Mouse (Mus musculus): ENCODE measurements around the gene Zfp444. TPM values are rescaled to one million over a fixed set of nuclear protein-coding genes. Genes with fewer than 3 reads are reported as not detected.
"Not testable (repeated sequence)": the region's sequence is repeated elsewhere in the genome, so short reads cannot be mapped to it uniquely, and the experiment has no call there.

Zfp444 gene
- total RNA-seq, 1 experiment from 2014 or later = 12.8 TPM

- ATAC-seq (replicated peaks in 1 of 2; ENCODE audit: insufficient read depth in 1 of 2, low FRiP score in 2 of 2, low TSS enrichment in 1 of 2, low read depth in 1 of 2, poor library complexity in 2 of 2, severe bottlenecking in 2 of 2) = peak; percentile 74 to 77
These were observed 16.1 kb upstream of the Zfp444 start, which contains the start of gene Zfp787 for GRCm38 (mm10) chr7:6155901-6156411. Gene Zfp787 (minus strand): TSS chr7:6155997.

DNA sequence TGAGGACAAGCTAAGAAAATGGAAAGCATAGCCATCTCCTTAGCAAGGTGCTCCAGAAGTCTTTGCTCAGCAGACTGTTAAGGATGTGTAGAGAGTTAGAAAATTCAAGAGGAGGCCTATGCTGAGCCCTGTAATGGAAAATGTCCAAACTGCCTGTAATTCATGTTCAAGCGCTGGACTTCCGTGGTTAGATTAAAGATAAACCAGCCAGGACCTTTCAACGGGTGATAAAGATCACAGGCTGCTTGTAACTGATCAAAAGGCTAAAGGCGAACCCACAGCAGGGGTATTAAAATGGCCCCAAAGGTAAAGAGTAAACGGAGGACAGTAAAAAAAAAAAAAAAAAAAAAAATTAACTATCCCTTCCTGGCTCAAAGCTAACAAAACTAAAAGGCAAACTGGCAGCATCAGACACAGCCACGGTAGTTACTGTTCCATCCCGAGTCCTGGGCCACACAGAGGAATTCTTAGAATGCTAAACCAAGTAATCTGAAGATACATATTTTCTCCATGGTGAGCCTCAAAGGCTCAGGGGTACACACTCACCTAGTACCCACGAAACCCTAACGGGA, 15.0 kb upstream of the Zfp444 start:
- no peak for ATAC-seq (replicated peaks in 1 of 2; ENCODE audit: insufficient read depth in 1 of 2, low FRiP score in 2 of 2, low TSS enrichment in 1 of 2, low read depth in 1 of 2, poor library complexity in 2 of 2, severe bottlenecking in 2 of 2)

GRCm38 (mm10) chr7:6157479-6157878, 14.5 kb upstream of the Zfp444 start:
- no peak for ATAC-seq (replicated peaks in 1 of 2; ENCODE audit: insufficient read depth in 1 of 2, low FRiP score in 2 of 2, low TSS enrichment in 1 of 2, low read depth in 1 of 2, poor library complexity in 2 of 2, severe bottlenecking in 2 of 2)

- no peak for ATAC-seq (replicated peaks in 1 of 2; ENCODE audit: insufficient read depth in 1 of 2, low FRiP score in 2 of 2, low TSS enrichment in 1 of 2, low read depth in 1 of 2, poor library complexity in 2 of 2, severe bottlenecking in 2 of 2)
These were observed 12.4 kb upstream of the Zfp444 start for GRCm38 (mm10) chr7:6159604-6160003.

- ATAC-seq (replicated peaks in 1 of 2; ENCODE audit: insufficient read depth in 1 of 2, low FRiP score in 2 of 2, low TSS enrichment in 1 of 2, low read depth in 1 of 2, poor library complexity in 2 of 2, severe bottlenecking in 2 of 2) = no peak
These were observed 10.5 kb upstream of the Zfp444 start for GRCm38 (mm10) chr7:6161541-6161940.

DNA sequence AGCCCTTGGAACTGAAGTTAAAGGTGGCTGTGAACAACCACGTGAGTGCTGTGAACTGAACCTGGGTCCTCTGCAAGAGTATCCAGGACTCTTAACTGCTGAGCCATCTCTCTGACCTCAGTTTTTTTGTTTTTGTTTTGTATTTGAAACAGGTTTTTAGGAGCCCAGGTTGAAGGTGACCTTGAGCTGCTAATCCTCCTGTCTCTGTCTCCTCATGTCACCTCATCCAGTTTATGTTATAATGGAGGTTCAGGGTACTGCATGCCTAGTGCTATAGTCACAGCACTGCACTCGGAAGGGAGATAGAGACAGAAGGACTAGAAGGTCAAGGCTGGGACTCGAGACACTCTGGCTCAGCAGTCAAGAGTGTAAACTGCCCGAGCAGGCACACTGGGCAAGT, 9.9 kb upstream of the Zfp444 start:
- ATAC-seq (replicated peaks in 1 of 2; ENCODE audit: insufficient read depth in 1 of 2, low FRiP score in 2 of 2, low TSS enrichment in 1 of 2, low read depth in 1 of 2, poor library complexity in 2 of 2, severe bottlenecking in 2 of 2) = no peak

DNA sequence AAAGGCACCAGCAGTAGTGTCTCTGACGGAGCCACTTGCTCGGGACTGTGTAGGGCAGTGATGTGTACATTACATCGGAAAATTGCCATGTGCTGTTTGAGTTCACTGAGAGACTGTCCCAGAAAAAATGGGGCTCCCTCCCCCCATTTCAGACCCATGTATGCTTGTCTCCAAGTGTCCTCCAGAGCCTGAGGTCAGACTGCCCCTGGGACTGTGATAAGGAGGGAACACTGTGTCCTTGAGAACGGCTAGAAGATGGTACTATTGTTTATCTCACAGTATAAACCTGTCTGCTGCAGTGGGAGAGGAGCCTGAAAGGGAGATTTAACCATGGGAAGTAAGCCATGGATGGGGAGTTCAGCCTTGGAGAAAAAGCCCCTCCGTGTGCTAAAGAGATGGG, 7.4 kb upstream of the Zfp444 start:
- ATAC-seq (replicated peaks in 1 of 2; ENCODE audit: insufficient read depth in 1 of 2, low FRiP score in 2 of 2, low TSS enrichment in 1 of 2, low read depth in 1 of 2, poor library complexity in 2 of 2, severe bottlenecking in 2 of 2) = no peak

GRCm38 (mm10) chr7:6169403-6169802, 2.6 kb upstream of the Zfp444 start:
- ATAC-seq (replicated peaks in 1 of 2; ENCODE audit: insufficient read depth in 1 of 2, low FRiP score in 2 of 2, low TSS enrichment in 1 of 2, low read depth in 1 of 2, poor library complexity in 2 of 2, severe bottlenecking in 2 of 2) = no peak

DNA sequence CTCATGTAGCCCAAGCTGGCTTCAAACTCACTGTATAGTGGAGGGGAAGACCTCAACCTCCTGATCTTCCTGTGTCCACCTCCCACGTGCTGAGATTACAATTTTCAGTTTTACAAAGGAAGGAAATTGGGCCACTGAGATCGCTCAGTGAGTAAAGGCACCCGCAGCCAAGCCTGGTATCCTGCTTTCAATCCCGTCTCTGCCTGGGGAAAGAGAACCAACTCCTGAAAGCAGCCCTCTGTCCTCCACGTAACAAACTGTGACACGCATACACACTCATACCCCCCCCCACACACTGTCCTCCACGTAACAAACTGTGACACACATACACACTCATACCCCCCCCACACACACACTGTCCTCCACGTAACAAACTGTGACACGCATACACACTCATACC, 1.6 kb upstream of the Zfp444 start:
- no peak for ATAC-seq (replicated peaks in 1 of 2; ENCODE audit: insufficient read depth in 1 of 2, low FRiP score in 2 of 2, low TSS enrichment in 1 of 2, low read depth in 1 of 2, poor library complexity in 2 of 2, severe bottlenecking in 2 of 2)

- ATAC-seq (replicated peaks in 1 of 2; ENCODE audit: insufficient read depth in 1 of 2, low FRiP score in 2 of 2, low TSS enrichment in 1 of 2, low read depth in 1 of 2, poor library complexity in 2 of 2, severe bottlenecking in 2 of 2) = no peak
These were observed 1.2 kb upstream of the Zfp444 start for GRCm38 (mm10) chr7:6170871-6171270.

DNA sequence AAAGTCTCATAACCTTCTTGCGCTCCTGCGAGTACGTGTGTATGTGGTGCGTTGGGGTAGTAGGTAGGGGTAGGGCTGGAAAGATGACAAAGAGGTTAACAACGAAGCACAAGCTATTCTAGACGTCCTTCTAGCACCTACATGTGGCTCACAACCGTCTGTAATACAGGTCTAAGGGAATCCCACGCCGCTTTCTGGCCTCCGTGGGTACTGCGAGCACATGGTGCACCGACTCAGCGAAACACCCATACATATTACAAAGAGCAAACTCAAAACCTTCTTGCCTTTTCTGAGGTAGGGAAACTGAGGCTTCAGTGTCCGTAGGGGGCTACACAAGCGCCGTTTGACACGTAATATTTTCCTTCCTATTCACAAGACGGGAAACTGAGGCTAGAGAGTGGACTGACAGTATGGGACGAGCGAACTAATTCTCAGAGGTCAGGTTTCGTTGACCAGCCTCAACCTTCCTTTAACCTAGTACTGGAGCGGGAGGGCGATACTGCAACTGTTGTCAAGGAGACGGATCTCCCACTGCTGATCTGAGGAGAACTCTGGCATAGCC, 501 bp upstream of the Zfp444 start:
- peak; percentile 63 to 66 for ATAC-seq (replicated peaks in 1 of 2; ENCODE audit: insufficient read depth in 1 of 2, low FRiP score in 2 of 2, low TSS enrichment in 1 of 2, low read depth in 1 of 2, poor library complexity in 2 of 2, severe bottlenecking in 2 of 2)

GRCm38 (mm10) chr7:6172674-6173244, 733 bp downstream of the Zfp444 start:
- ATAC-seq (replicated peaks in 1 of 2; ENCODE audit: insufficient read depth in 1 of 2, low FRiP score in 2 of 2, low TSS enrichment in 1 of 2, low read depth in 1 of 2, poor library complexity in 2 of 2, severe bottlenecking in 2 of 2) = no peak

GRCm38 (mm10) chr7:6173872-6174271, 1.8 kb downstream of the Zfp444 start:
- no peak for ATAC-seq (replicated peaks in 1 of 2; ENCODE audit: insufficient read depth in 1 of 2, low FRiP score in 2 of 2, low TSS enrichment in 1 of 2, low read depth in 1 of 2, poor library complexity in 2 of 2, severe bottlenecking in 2 of 2)

- ATAC-seq (replicated peaks in 1 of 2; ENCODE audit: insufficient read depth in 1 of 2, low FRiP score in 2 of 2, low TSS enrichment in 1 of 2, low read depth in 1 of 2, poor library complexity in 2 of 2, severe bottlenecking in 2 of 2) = not testable (repeated sequence)
These were observed 2.5 kb downstream of the Zfp444 start for GRCm38 (mm10) chr7:6174365-6174987.

DNA sequence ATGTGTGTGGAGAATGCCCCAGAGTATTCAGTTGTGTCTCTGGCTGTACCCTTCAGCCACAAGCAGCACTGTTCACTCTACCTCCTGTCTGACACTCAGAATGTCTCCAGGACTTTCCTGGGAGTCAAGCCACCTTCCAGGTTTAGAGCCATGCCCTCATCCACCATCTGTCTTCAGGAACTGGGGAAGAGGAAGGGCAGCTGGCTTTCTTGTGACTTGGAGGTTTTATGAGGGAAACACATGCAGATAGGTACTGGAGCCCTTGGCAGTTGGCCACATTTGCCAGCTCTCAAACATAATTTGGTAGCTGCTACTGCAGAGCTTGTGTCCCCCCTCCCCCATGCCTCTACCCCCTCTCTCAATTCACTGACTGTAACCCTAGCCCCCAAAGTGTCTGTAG, 7.0 kb downstream of the Zfp444 start:
- no peak for ATAC-seq (replicated peaks in 1 of 2; ENCODE audit: insufficient read depth in 1 of 2, low FRiP score in 2 of 2, low TSS enrichment in 1 of 2, low read depth in 1 of 2, poor library complexity in 2 of 2, severe bottlenecking in 2 of 2)

DNA sequence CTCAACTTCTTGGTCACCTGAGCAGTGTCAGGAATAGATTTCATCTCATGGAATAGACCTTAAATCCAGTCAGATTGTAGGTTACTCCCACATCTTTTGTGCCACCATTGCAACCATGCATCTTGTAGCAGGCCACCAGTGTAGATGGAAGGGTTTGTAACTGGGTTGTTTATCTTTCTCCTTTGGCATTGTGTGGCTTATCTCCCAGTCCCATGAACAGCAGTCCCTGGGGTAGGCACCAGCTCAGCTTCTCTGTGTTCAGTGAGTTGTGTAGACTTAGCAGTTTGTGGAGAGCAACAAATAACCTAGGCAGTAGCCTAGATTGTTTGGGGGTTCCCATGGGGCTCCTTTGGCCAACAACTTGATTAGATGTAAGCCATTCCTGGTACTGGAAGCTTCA, 10.9 kb downstream of the Zfp444 start:
- no peak for ATAC-seq (replicated peaks in 1 of 2; ENCODE audit: insufficient read depth in 1 of 2, low FRiP score in 2 of 2, low TSS enrichment in 1 of 2, low read depth in 1 of 2, poor library complexity in 2 of 2, severe bottlenecking in 2 of 2)

DNA sequence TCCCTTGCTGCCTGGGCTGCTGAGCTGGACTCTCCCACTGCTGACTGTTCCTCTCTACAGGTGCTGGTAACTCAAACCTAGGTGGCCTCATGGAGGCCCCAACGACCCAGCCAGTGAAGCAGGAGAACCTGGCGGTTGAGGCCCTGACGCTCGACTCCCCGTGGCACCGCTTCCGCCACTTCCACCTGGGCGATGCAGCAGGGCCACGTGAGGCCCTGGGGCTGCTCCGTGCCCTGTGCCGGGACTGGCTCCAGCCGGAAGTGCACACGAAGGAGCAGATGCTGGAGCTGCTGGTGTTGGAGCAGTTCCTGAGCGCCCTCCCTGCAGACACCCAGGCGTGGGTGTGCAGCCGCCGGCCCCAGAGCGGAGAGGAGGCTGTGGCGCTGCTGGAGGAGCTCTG, 11.8 kb downstream of the Zfp444 start:
- ATAC-seq (replicated peaks in 1 of 2; ENCODE audit: insufficient read depth in 1 of 2, low FRiP score in 2 of 2, low TSS enrichment in 1 of 2, low read depth in 1 of 2, poor library complexity in 2 of 2, severe bottlenecking in 2 of 2) = no peak

DNA sequence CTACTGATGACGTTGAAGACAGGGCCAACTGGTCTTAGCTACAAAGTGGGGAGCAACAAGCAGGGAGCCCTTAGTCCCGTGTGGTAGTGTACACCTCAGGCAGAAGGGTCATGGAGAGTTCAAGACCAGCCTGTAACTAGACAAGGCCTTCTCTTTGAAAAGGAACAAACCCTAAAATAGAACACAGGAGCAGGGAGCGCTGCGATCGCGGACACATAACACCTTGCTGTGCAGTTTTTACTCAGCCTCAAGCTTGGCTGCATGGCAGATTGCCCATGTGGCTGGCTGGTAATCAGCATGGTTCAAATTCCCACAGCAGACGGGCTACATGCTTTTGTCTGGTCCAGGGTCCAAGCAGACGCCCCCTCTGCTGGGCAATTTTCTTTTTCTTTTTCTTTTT, 12.5 kb downstream of the Zfp444 start:
- ATAC-seq (replicated peaks in 1 of 2; ENCODE audit: insufficient read depth in 1 of 2, low FRiP score in 2 of 2, low TSS enrichment in 1 of 2, low read depth in 1 of 2, poor library complexity in 2 of 2, severe bottlenecking in 2 of 2) = no peak

Measured in hematopoietic stem cell, adult 5-6 weeks (primary cell).